9 mouse cellular contexts compared by ENCODE assay signal in genomic region chr2:63454263-63455011, GRCm38 (mm10).
A peak's percentile ranks its signal among the peaks of the same experiment; 100 is the strongest.
DNase-seq lines count a peak whose midpoint lies in the region; ATAC-seq lines count a peak whose summit lies in the region.
"Had no signal": no experiment of that assay in that cellular context is flagged by ENCODE, and none has a peak within 500 bp of the region (broad histone marks: within the 10 kb centered on the region; RNA-seq: fewer than 3 reads in every experiment).

No protein-coding gene starts in this region.

- no peaks in the 10 kb centered on the region for H3K9me3 ChIP-seq in forebrain, embryonic 13.5 days (replicated peaks)
- no peaks in the 10 kb centered on the region for H3K9me3 ChIP-seq in forebrain, embryonic 11.5 days (ENCODE audit: control insufficient read depth, low read length)
- H3K9me3 ChIP-seq: liver, embryonic 13.5 days had no signal

- H3K36me3 ChIP-seq in forebrain, embryonic 13.5 days (ENCODE audit: poor library complexity, severe bottlenecking): no peaks in the 10 kb centered on the region
- H3K36me3 ChIP-seq in forebrain, embryonic 11.5 days (ENCODE audit: control insufficient read depth, insufficient read depth, low read length): no peaks in the 10 kb centered on the region
- H3K36me3 ChIP-seq: liver, embryonic 13.5 days had no signal

- no peak overlapping the region for H3K4me2 ChIP-seq in forebrain, embryonic 13.5 days
- no peak overlapping the region for H3K4me2 ChIP-seq in forebrain, embryonic 11.5 days (ENCODE audit: low read depth, low read length, severe bottlenecking)
- H3K4me2 ChIP-seq: liver, embryonic 13.5 days had no signal

- no peaks in the 10 kb centered on the region for H3K27me3 ChIP-seq in forebrain, embryonic 13.5 days
- no peaks in the 10 kb centered on the region for H3K27me3 ChIP-seq in forebrain, embryonic 11.5 days (ENCODE audit: control insufficient read depth, insufficient read depth, low read length)
- H3K27me3 ChIP-seq: liver, embryonic 13.5 days had no signal

- no peak for DNase-seq in forebrain, embryonic 11.5 days (ENCODE audit: low spot score)
- DNase-seq in retina, postnatal 1 day: peak; percentile 47
- no peak for DNase-seq in retina, embryonic 14.5 days (ENCODE audit: low spot score)
- peak; percentile 35 for DNase-seq in layer of hippocampus, adult 9-10 months (ENCODE audit: low spot score)
- peak; percentile 16 for DNase-seq in right cerebral cortex, postnatal 4 days
- DNase-seq in adipocyte (ENCODE audit: low spot score): no peak
- no peak for DNase-seq in thymus, postnatal 4 days
- DNase-seq: liver, embryonic 13.5 days had no signal

- peaks cover 10% of the 10 kb centered on the region for H3K4me1 ChIP-seq in forebrain, embryonic 13.5 days
- H3K4me1 ChIP-seq in forebrain, embryonic 11.5 days (replicated peaks; ENCODE audit: control insufficient read depth, insufficient read depth, low read length): no peaks in the 10 kb centered on the region
- H3K4me1 ChIP-seq: liver, embryonic 13.5 days had no signal

- peak overlapping the region; percentile 31 for H3K27ac ChIP-seq in forebrain, embryonic 13.5 days
- H3K27ac ChIP-seq in forebrain, embryonic 11.5 days (ENCODE audit: low read depth, low read length): no peak overlapping the region
- H3K27ac ChIP-seq: liver, embryonic 13.5 days had no signal

- H3K9ac ChIP-seq in forebrain, embryonic 13.5 days: no peak overlapping the region
- no peak overlapping the region for H3K9ac ChIP-seq in forebrain, embryonic 11.5 days (ENCODE audit: low read length)
- H3K9ac ChIP-seq: liver, embryonic 13.5 days had no signal

- 60% methylated on average over 10 of the region's 10 CpGs for WGBS in forebrain, embryonic 13.5 days
- 74% methylated on average over 10 of the region's 10 CpGs for WGBS in forebrain, embryonic 11.5 days

- peak; percentile 90 for ATAC-seq in forebrain, embryonic 13.5 days
- no peak for ATAC-seq in forebrain, embryonic 11.5 days (replicated peaks; ENCODE audit: low FRiP score)

- no peak overlapping the region for H3K4me3 ChIP-seq in forebrain, embryonic 13.5 days
- no peak overlapping the region for H3K4me3 ChIP-seq in forebrain, embryonic 11.5 days (ENCODE audit: low read depth, low read length)
- H3K4me3 ChIP-seq: liver, embryonic 13.5 days had no signal

Comparison
In these comparisons a context has a peak if more than half of its experiments do, and no peak if none do; other contexts are left out.
1. DNase-seq: peak in retina, postnatal 1 day (single experiment), layer of hippocampus, adult 9-10 months (single experiment) and right cerebral cortex, postnatal 4 days (single experiment); none in forebrain, embryonic 11.5 days (single experiment), retina, embryonic 14.5 days (single experiment), adipocyte (single experiment) and thymus, postnatal 4 days (single experiment).